7 mouse cellular contexts compared by ENCODE assay signal in genomic region chr5:38529724-38530428, GRCm38 (mm10). TPM values are rescaled to one million over a fixed set of nuclear protein-coding genes. Genes with fewer than 3 reads are reported as not detected.
DNase-seq lines count a peak whose midpoint lies in the region; ATAC-seq lines count a peak whose summit lies in the region.

No protein-coding gene starts in this region.

- ATAC-seq in forebrain, embryonic 15.5 days (replicated peaks), result peak; percentile 26; the same call in 1 of the 2 replicates
- peak; percentile 83 for ATAC-seq in megakaryocyte progenitor cell, adult 5-6 weeks (replicated peaks; ENCODE audit: poor library complexity)

- no peaks in the 10 kb centered on the region for H3K4me1 ChIP-seq in forebrain, embryonic 15.5 days

- no peak overlapping the region for H3K9ac ChIP-seq in forebrain, embryonic 15.5 days (replicated peaks)

- peak; percentile 64 for DNase-seq in 3T3-L1 (ENCODE audit: low read depth, low spot score)
- peak; percentile 26 for DNase-seq in 416B (ENCODE audit: low read depth)
- no peak for DNase-seq in right cerebral cortex, adult 2 months (ENCODE audit: low spot score in 2 of 2)
- DNase-seq in frontal cortex, postnatal 25 days (ENCODE audit: low spot score in 2 of 2), result no peak
- no peak for DNase-seq in frontal cortex, postnatal 14 days (ENCODE audit: low spot score in 2 of 2)

- no peak overlapping the region for H3K4me3 ChIP-seq in forebrain, embryonic 15.5 days

- H3K27me3 ChIP-seq in forebrain, embryonic 15.5 days, result no peaks in the 10 kb centered on the region

- no peaks in the 10 kb centered on the region for H3K9me3 ChIP-seq in forebrain, embryonic 15.5 days

- WGBS in forebrain, embryonic 15.5 days, result 77% methylated on average over 6 of the region's 6 CpGs

- H3K36me3 ChIP-seq in forebrain, embryonic 15.5 days, result peaks cover 82% of the 10 kb centered on the region

- H3K4me2 ChIP-seq in forebrain, embryonic 15.5 days (replicated peaks), result no peak overlapping the region

- H3K27ac ChIP-seq in forebrain, embryonic 15.5 days (replicated peaks), result no peak overlapping the region

RNA-seq across cellular contexts. Expression of gene Slc2a9, which starts 26.9 kb away (rescaled TPM):
- 0.15 and 0.49 TPM in 2 replicates for polyA plus RNA-seq in forebrain, embryonic 15.5 days (2015; fragmentation: Nextera tagmentation; extraction: Ambion mirVana)
- total RNA-seq in megakaryocyte progenitor cell, adult 5-6 weeks (2015), result 3.4 and 3.9 TPM in 2 replicates
- 4.2 and 9.8 TPM in 2 replicates for total RNA-seq in megakaryocyte progenitor cell, adult 5-6 weeks (2017)

RNA-seq across cellular contexts. Expression of gene Wdr1, which starts 33.1 kb away (rescaled TPM):
- 162 and 176 TPM in 2 replicates for polyA plus RNA-seq in forebrain, embryonic 15.5 days (2015; fragmentation: Nextera tagmentation; extraction: Ambion mirVana)
- total RNA-seq in megakaryocyte progenitor cell, adult 5-6 weeks (2015), result 127 and 134 TPM in 2 replicates
- 209 TPM in 2 replicates for total RNA-seq in megakaryocyte progenitor cell, adult 5-6 weeks (2017)

Comparison
In these comparisons a context has a peak if more than half of its experiments do, and no peak if none do; other contexts are left out.
1. DNase-seq: peak in 3T3-L1 (single experiment) and 416B (single experiment); none in right cerebral cortex, adult 2 months (0 of 2), frontal cortex, postnatal 25 days (0 of 2) and frontal cortex, postnatal 14 days (0 of 2).